Comparison of ENCODE assay signal across 8 mouse cellular contexts in the genomic region with DNA sequence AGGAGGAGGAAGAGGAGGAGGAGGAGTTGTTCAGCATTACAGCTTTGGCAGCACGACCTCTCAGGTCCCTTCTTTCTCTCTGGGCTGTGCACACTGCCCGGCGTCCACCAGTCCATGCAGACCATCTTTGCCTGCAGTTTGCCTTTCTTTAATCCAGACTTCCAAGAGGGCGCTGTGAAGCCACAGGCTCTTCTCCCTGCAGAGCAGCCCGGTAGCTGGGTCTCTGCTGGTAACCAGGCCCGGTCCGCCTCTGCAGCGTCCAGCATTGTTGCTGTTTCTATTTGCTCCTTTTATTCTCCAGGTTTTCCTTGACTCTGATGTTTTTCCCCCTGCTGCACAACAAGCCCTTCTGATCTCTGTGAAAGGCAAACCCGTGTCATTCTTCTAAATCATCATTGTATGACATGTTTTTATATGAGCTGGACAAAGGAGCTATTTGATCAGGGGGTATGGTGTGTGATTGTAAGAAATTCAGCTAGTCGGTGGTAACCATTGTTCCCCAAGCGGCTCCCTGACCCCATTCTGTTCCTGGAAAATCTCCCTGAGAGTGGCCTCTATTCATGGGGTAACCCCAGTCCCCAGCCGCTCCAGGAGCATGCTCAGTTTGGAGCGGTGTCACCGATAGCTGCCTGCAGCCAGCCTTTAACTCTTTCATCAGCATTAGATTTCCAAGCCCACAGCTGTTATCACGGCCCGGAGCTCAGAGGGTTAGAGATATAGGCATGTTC. TPM values are rescaled to one million over a fixed set of nuclear protein-coding genes. Genes with fewer than 3 reads are reported as not detected.
DNase-seq lines count a peak whose midpoint lies in the region; ATAC-seq and TF ChIP-seq lines count a peak whose summit lies in the region.

No protein-coding gene starts in this region.

- H3K4me1 ChIP-seq in kidney, adult 2 months (ENCODE audit: control insufficient read depth, insufficient read depth, low read length), result no peaks in the 10 kb centered on the region
- peaks cover 3 to 13% of the 10 kb centered on the region in 2 experiments for H3K4me1 ChIP-seq in heart, embryonic 14.5 days (ENCODE audit: control insufficient read depth in 2 of 2, insufficient read depth in 2 of 2, low read length in 2 of 2)

- peak; percentile 55; the same call in 1 of the 2 replicates for ATAC-seq in heart, embryonic 14.5 days (ENCODE audit: insufficient number of reproducible peaks, insufficient read depth, low FRiP score, low read depth)

- no peaks in the 10 kb centered on the region for H3K27me3 ChIP-seq in kidney, adult 2 months (replicated peaks; ENCODE audit: control insufficient read depth, insufficient read depth, low read length)
- H3K27me3 ChIP-seq in heart, embryonic 14.5 days (ENCODE audit: control insufficient read depth, insufficient read depth, low read length), result no peaks in the 10 kb centered on the region

- H3K27ac ChIP-seq in kidney, adult 2 months (ENCODE audit: insufficient read depth, low read depth, low read length), result no peak overlapping the region
- H3K27ac ChIP-seq in heart, embryonic 14.5 days (replicated peaks in 1 of 2; ENCODE audit: control insufficient read depth in 1 of 2, insufficient read depth in 1 of 2, low read depth in 2 of 2, low read length in 2 of 2), result peak overlapping the region in 1 of 2 experiments; percentile 34; a peak in 1 of 4 replicates
- peak overlapping the region; percentile 57 for H3K27ac ChIP-seq in layer of hippocampus, adult 2 months

- WGBS in kidney, adult 2 months, result 18% methylated on average over 16 of the region's 16 CpGs
- 7% methylated on average over 16 of the region's 16 CpGs for WGBS in heart, embryonic 14.5 days

- DNase-seq in kidney, adult 2 months, result peak; percentile 12
- DNase-seq in kidney, adult 8-10 months, result no peak
- peak; percentile 84 for DNase-seq in embryo, embryonic 10.5 days (ENCODE audit: low spot score)
- peak; percentile 41 to 44 for DNase-seq in layer of hippocampus, adult 2 months (ENCODE audit: low spot score in 2 of 2)
- DNase-seq in lung, postnatal 14 days, result peak; percentile 27
- DNase-seq in right cerebral cortex, postnatal 25 days, result peak; percentile 15
- no peak for DNase-seq in T-cell, adult 2 months (ENCODE audit: low spot score)

- no peaks in the 10 kb centered on the region for H3K36me3 ChIP-seq in kidney, adult 2 months (ENCODE audit: control insufficient read depth, insufficient read depth, low read length)
- no peaks in the 10 kb centered on the region for H3K36me3 ChIP-seq in heart, embryonic 14.5 days (ENCODE audit: control insufficient read depth, insufficient read depth, low read length)

- no peak for TF ChIP-seq CTCF in kidney, adult 2 months (conservative IDR thresholded peaks at IDR 0.05; ENCODE audit: insufficient read depth, insufficient read length, low read depth, low read length)
- TF ChIP-seq CTCF in layer of hippocampus, adult 2 months (conservative IDR thresholded peaks at IDR 0.05), result peak; percentile 71

- no peak for TF ChIP-seq POLR2A in kidney, adult 2 months (IDR thresholded peaks at IDR 0.05; ENCODE audit: low read depth, low read length)

- H3K9ac ChIP-seq in heart, embryonic 14.5 days (ENCODE audit: low read length), result peak overlapping the region; percentile 36

- no peak overlapping the region for H3K4me3 ChIP-seq in kidney, adult 2 months (ENCODE audit: insufficient read depth, low read depth, low read length)
- peak overlapping the region; percentile 19 to 27; a peak in 3 of 4 replicates for H3K4me3 ChIP-seq in heart, embryonic 14.5 days (ENCODE audit: control insufficient read depth in 1 of 2, insufficient read depth in 1 of 2, low read depth in 1 of 2, low read length in 2 of 2)
- peak overlapping the region; percentile 21 for H3K4me3 ChIP-seq in layer of hippocampus, adult 2 months

- H3K9me3 ChIP-seq in heart, embryonic 14.5 days (ENCODE audit: control insufficient read depth, low read length), result no peaks in the 10 kb centered on the region

- peak overlapping the region; percentile 64 for H3K4me2 ChIP-seq in heart, embryonic 14.5 days (ENCODE audit: low read length)

RNA-seq across cellular contexts. Expression of a gene that starts 25.1 kb away (rescaled TPM):
- polyA plus RNA-seq in kidney, adult 2 months (2012; rRNA removed), result not detected in 2 replicates
- polyA plus RNA-seq in heart, embryonic 14.5 days (2014; fragmentation: Nextera tagmentation; extraction: Ambion mirVana), result 0.46 TPM in 1 of 2 replicates, not detected in the other
- total RNA-seq in layer of hippocampus, adult 2 months (2021), result not detected

RNA-seq across cellular contexts. Expression of a gene that starts 31.7 kb away (rescaled TPM):
- polyA plus RNA-seq in kidney, adult 2 months (2012; rRNA removed), result 36.9 and 42.3 TPM in 2 replicates
- polyA plus RNA-seq in heart, embryonic 14.5 days (2014; fragmentation: Nextera tagmentation; extraction: Ambion mirVana), result 9.8 and 10.2 TPM in 2 replicates
- 1 to 10 TPM; 7.3 to 9.7 TPM for total RNA-seq in layer of hippocampus, adult 2 months (2021)

RNA-seq across cellular contexts. Expression of a gene that starts 57.5 kb away (rescaled TPM):
- polyA plus RNA-seq in kidney, adult 2 months (2012; rRNA removed), result 43.0 and 56.4 TPM in 2 replicates
- 4.1 and 6.3 TPM in 2 replicates for polyA plus RNA-seq in heart, embryonic 14.5 days (2014; fragmentation: Nextera tagmentation; extraction: Ambion mirVana)
- 10 to 100 TPM; 35.4 to 38.7 TPM for total RNA-seq in layer of hippocampus, adult 2 months (2021)

Comparison
In these comparisons a context has a peak if more than half of its experiments do, and no peak if none do; other contexts are left out.
1. DNase-seq: peak in kidney, adult 2 months (single experiment), embryo, embryonic 10.5 days (single experiment), layer of hippocampus, adult 2 months (2 of 2), lung, postnatal 14 days (single experiment) and right cerebral cortex, postnatal 25 days (single experiment); none in kidney, adult 8-10 months (0 of 2) and T-cell, adult 2 months (single experiment).